Mouse (Mus musculus) forebrain, embryonic 12.5 days (tissue): Measurements from ENCODE around the gene Taf1b. TPM values are rescaled to one million over a fixed set of nuclear protein-coding genes. Genes with fewer than 3 reads are reported as not detected.
"Not testable (repeated sequence)": the region's sequence is repeated elsewhere in the genome, so short reads cannot be mapped to it uniquely, and the experiment has no call there.

ENCODE experiments used
- ATAC-seq: fragments of 200-750 bp; cut with Nextera tagmentation; 2 replicates; pipeline ENCODE4 v1.8.0; 2017; ENCODE audit warnings: moderate TSS enrichment; ENCODE audit not compliant: low FRiP score
- H3K27ac ChIP-seq: fragments of 300-500 bp; sonication (generic); 2 replicates; pipeline ENCODE4 v1.5.1; 2016; ENCODE audit warnings: mild to moderate bottlenecking
- H3K27me3 ChIP-seq: fragments of 300-500 bp; sonication (generic); 2 replicates; pipeline ENCODE4 v1.6.1; 2016; ENCODE audit warnings: mild to moderate bottlenecking
- H3K36me3 ChIP-seq: fragments of 300-500 bp; sonication (generic); replicated peaks from 2 replicates; pipeline ENCODE4 v1.6.1; 2016; ENCODE audit warnings: mild to moderate bottlenecking
- H3K4me1 ChIP-seq: fragments of 300-500 bp; sonication (generic); 2 replicates; pipeline ENCODE4 v1.6.1; 2016
- H3K4me2 ChIP-seq: fragments of 300-500 bp; sonication (generic); 2 replicates; pipeline ENCODE4 v1.6.1; 2016; ENCODE audit warnings: mild to moderate bottlenecking, moderate library complexity
- H3K4me3 ChIP-seq: fragments of 300-500 bp; sonication (generic); replicated peaks from 2 replicates; pipeline ENCODE4 v1.5.1; 2016; ENCODE audit warnings: mild to moderate bottlenecking
- H3K9ac ChIP-seq: fragments of 300-500 bp; sonication (generic); 2 replicates; pipeline ENCODE4 v1.6.1; 2016; ENCODE audit warnings: mild to moderate bottlenecking
- H3K9me3 ChIP-seq: fragments of 300-500 bp; sonication (generic); 2 replicates; pipeline ENCODE4 v1.6.1; 2016
- WGBS: fragments of 180-500 bp; shearing (Covaris S2); methylation state at CpG from one replicate; pipeline ENCODE4 v1.1.7; 2016; 5-methylcytosine and 5-hydroxymethylcytosine counted together
- polyA plus RNA-seq: library from polyadenylated mRNA; unstranded; fragments of >200 nt; fragmentation: Nextera tagmentation; extraction: Ambion mirVana; gene quantifications from 2 replicates; pipeline ENCODE4 v1.2.1, GENCODE M21; 2016

Gene Taf1b
- 34.5 and 34.6 TPM in 2 replicates for polyA plus RNA-seq

- Histone ChIP-seq H3K9me3 (no peaks in the 10 kb centered on the region), H3K4me2 (peak within 1 kb of the TSS; percentile 55), H3K27ac (0 out of 2 replicates have a peak within 1 kb of the TSS, but pooled peaks have one; percentile 26), H3K27me3 (no peaks in the 10 kb centered on the region), H3K36me3 (no peaks in the 10 kb centered on the region), H3K4me1 (no peaks in the 10 kb centered on the region), H3K4me3 (peak within 1 kb of the TSS; percentile 67), H3K9ac (peak within 1 kb of the TSS; percentile 63)
- 10% methylated on average over 31 of the region's 31 CpGs for whole genome bisulfite sequencing
- peak; percentile 89 for ATAC-seq
These were observed at the start of gene Taf1b for GRCm38 (mm10) chr12:24498150-24498840. Gene Taf1b, plus strand, starts transcription at chr12:24498359.

DNA sequence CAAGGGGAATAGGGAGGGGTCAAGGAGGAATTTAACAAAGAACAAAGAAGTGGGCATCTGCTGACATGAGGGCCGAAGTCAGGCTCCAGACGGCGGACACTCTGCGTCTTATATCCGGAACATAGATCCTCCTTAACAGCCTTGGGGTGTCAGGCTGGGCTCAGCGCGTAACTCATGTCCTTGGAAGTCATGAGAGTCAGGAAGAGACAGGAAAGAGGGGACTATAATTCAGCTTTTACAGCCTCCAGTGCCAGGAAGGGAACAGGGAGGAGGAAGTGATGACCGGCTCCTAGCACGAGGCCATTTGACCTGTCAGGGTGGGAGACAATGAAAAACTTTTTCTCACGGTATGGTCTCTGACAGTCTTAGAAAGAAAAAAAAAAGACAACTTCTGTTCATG is 37.8 kb upstream of the Taf1b start:
- WGBS = 93% methylated on average over 10 of the region's 10 CpGs

DNA sequence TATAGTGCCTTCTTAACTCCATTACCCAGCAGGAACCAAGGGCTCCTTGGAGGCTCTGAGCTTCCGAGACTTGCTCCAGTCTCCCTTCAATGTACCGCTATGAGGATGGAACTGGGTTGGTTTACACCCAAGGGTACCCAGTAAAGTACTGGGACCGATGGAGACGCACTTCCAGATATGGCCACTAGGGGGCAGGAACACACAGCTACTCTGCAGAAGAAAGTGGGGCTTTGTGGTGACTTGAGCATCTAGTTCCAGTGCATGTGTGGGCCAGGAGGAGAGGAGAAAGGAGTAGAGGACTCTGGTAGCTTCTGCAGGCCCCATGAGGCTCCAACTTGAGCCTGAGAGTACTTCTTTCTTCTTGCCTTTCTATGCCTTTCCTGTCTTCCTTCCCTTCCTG is 36.0 kb upstream of the Taf1b start:
- WGBS = 41% methylated on average over 4 of the region's 4 CpGs
- H3K4me2 ChIP-seq, ATAC-seq, H3K4me1 ChIP-seq, H3K9ac ChIP-seq, H3K4me3 ChIP-seq, H3K27ac ChIP-seq, H3K27me3 ChIP-seq, H3K36me3 ChIP-seq, H3K9me3 ChIP-seq: not testable (repeated sequence)

More for the DNA sequence above, 37.8 kb upstream of the Taf1b start:
- Histone ChIP-seq H3K9me3 (no peaks in the 10 kb centered on the region), H3K27ac (no peak overlapping the region), H3K27me3 (no peaks in the 10 kb centered on the region), H3K4me2 (no peak overlapping the region), H3K4me3 (no peak overlapping the region), H3K4me1 (no peaks in the 10 kb centered on the region), H3K9ac (no peak overlapping the region), H3K36me3 (no peaks in the 10 kb centered on the region)
- no peak for ATAC-seq

GRCm38 (mm10) chr12:24463490-24463889 is 34.7 kb upstream of the Taf1b start:
- not testable (repeated sequence) for H3K9me3 ChIP-seq, H3K4me3 ChIP-seq, H3K27ac ChIP-seq, H3K27me3 ChIP-seq, H3K4me1 ChIP-seq, H3K36me3 ChIP-seq, H3K4me2 ChIP-seq, H3K9ac ChIP-seq, ATAC-seq
- WGBS = 92% methylated on average over 6 of the region's 6 CpGs

GRCm38 (mm10) chr12:24468966-24469365 is 29.2 kb upstream of the Taf1b start:
- no peaks in the 10 kb centered on the region for H3K9me3 ChIP-seq
- no peaks in the 10 kb centered on the region for H3K36me3 ChIP-seq
- H3K9ac ChIP-seq = no peak overlapping the region
- no peaks in the 10 kb centered on the region for H3K27me3 ChIP-seq
- no peak overlapping the region for H3K4me2 ChIP-seq
- H3K4me1 ChIP-seq = no peaks in the 10 kb centered on the region
- no peak overlapping the region for H3K4me3 ChIP-seq
- ATAC-seq = no peak
- H3K27ac ChIP-seq = no peak overlapping the region
- 85% methylated on average over 2 of the region's 2 CpGs for WGBS

DNA sequence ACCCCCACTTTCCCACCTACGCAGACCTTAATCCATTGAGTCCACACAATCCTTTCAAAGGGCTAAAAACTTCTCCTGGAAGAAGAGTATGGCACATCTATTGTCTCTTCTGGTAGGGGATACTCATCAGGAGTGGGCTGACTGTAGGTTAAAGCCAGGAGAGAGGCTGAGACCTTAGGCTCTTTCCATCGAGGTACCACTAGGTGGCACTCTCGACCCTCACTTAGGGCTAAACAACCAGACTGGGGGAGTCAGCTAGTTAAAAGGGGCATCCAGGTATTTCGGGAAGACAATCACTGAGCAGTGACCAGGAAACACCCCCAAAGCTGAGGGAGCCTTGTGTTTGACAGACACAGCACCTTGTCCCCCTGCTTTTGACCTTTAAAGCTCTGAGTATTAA is 27.2 kb upstream of the Taf1b start:
- Histone ChIP-seq H3K36me3 (no peaks in the 10 kb centered on the region), H3K4me2 (no peak overlapping the region), H3K9me3 (no peaks in the 10 kb centered on the region), H3K27me3 (no peaks in the 10 kb centered on the region), H3K4me3 (no peak overlapping the region), H3K4me1 (no peaks in the 10 kb centered on the region), H3K9ac (no peak overlapping the region), H3K27ac (no peak overlapping the region)
- ATAC-seq = no peak
- 21% methylated on average over 4 of the region's 4 CpGs for WGBS

DNA sequence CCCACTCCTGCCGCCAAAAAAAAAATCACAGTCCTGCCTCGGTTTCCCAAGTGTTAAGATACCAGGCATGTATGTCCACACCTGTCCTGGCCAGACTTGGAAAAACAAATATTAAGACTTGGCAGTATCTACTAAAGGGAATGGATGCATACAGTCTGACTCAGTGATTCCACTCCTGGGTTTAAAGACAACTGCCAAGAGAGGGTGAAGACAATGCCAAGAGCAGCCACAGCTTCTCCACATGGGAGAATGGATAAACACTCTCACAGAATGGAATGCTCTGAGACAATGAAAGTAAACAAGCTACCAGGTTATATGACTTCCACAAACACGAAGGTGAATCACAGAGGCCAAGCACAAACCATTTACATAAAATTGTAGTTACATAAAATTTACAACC is 24.9 kb upstream of the Taf1b start:
- no peaks in the 10 kb centered on the region for H3K36me3 ChIP-seq
- H3K4me1 ChIP-seq = no peaks in the 10 kb centered on the region
- H3K27ac ChIP-seq = no peak overlapping the region
- no peaks in the 10 kb centered on the region for H3K27me3 ChIP-seq
- H3K4me2 ChIP-seq = no peak overlapping the region
- H3K4me3 ChIP-seq = no peak overlapping the region
- no peak for ATAC-seq
- H3K9ac ChIP-seq = no peak overlapping the region
- 78% methylated on average over 3 of the region's 3 CpGs for WGBS
- no peaks in the 10 kb centered on the region for H3K9me3 ChIP-seq

DNA sequence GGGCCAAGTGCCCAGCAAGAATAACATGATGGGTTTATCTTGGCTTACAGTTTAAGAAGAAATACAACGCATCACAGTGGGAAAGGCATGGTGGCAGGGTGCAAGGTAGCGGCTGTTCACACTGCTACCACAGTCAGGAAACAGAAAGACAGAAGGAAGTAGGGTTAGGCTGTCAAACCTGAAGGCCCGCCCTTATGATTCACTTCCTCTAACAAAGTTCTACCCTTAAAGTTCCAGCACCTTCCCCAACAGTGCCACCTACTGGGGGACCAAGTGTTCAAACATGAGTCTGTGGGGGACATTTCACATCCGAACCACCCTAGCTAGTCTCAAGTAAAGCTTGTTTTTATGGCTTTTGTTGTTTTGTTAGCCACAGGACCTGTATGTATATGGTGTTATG is 13.2 kb upstream of the Taf1b start:
- H3K4me3 ChIP-seq = no peak overlapping the region
- no peak overlapping the region for H3K27ac ChIP-seq
- no peaks in the 10 kb centered on the region for H3K4me1 ChIP-seq
- H3K36me3 ChIP-seq = no peaks in the 10 kb centered on the region
- WGBS = 93% methylated on average over 4 of the region's 4 CpGs
- H3K27me3 ChIP-seq = no peaks in the 10 kb centered on the region
- no peaks in the 10 kb centered on the region for H3K9me3 ChIP-seq
- H3K4me2 ChIP-seq = no peak overlapping the region
- H3K9ac ChIP-seq = no peak overlapping the region
- ATAC-seq = no peak

DNA sequence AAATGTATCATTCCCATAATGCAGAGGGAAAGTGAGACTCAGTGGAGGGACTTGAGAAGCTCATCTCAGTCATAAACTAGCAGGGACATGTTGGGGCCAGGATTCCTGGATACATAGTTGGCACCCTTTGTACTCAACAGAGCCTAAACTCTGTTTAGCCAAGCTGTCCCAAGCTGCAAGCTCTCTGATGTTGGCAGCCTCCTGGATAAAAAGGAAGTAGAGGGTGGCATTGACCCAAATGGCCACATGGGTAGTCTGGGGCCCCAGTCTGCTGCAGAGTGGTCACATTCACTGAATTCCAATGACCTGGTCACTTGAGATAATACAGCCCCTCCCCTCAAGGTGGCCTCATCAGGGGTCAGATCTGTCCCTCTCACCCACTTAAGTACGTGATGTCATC is 11.3 kb upstream of the Taf1b start:
- no peaks in the 10 kb centered on the region for H3K36me3 ChIP-seq
- no peak overlapping the region for H3K27ac ChIP-seq
- no peaks in the 10 kb centered on the region for H3K9me3 ChIP-seq
- no peak overlapping the region for H3K4me3 ChIP-seq
- H3K4me1 ChIP-seq = no peaks in the 10 kb centered on the region
- H3K27me3 ChIP-seq = no peaks in the 10 kb centered on the region
- no peak overlapping the region for H3K9ac ChIP-seq
- H3K4me2 ChIP-seq = no peak overlapping the region
- 91% methylated on average over 1 of the region's 1 CpGs for WGBS
- ATAC-seq = no peak

DNA sequence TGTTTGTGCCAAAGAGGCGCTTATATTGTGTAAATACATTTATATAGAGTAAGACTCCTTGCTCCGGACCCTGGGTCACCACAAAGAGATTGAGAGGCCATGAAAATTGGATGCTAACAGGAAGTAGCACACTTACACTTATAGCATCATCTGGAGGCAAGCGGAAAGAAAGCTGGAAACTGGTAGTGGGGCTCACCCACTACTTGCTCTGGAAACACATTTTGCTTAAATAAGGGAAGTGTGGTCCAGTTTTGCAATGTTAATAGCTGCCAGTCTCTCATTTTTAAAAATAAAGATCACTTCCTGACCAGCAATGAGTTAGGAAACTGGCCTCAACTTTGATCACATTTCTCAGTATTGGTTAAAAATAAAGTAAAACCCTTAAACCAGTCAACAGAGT is 5.7 kb upstream of the Taf1b start:
- H3K4me2 ChIP-seq, ATAC-seq, H3K27ac ChIP-seq, H3K9me3 ChIP-seq, H3K4me1 ChIP-seq, H3K4me3 ChIP-seq, H3K27me3 ChIP-seq, H3K36me3 ChIP-seq, H3K9ac ChIP-seq: not testable (repeated sequence)
- WGBS = 89% methylated on average over 3 of the region's 3 CpGs

GRCm38 (mm10) chr12:24493011-24493410 is 5.1 kb upstream of the Taf1b start:
- ATAC-seq = no peak

GRCm38 (mm10) chr12:24493412-24493811 is 4.7 kb upstream of the Taf1b start:
- Histone ChIP-seq H3K36me3 (no peaks in the 10 kb centered on the region), H3K4me1 (no peaks in the 10 kb centered on the region), H3K27me3 (no peaks in the 10 kb centered on the region), H3K27ac (no peak overlapping the region), H3K4me3 (no peak overlapping the region; the same call in 1 of the 2 replicates), H3K9ac (no peak overlapping the region), H3K4me2 (peak overlapping the region; percentile 33), H3K9me3 (no peaks in the 10 kb centered on the region)
- ATAC-seq = no peak
- WGBS = 53% methylated on average over 30 of the region's 30 CpGs

More at GRCm38 (mm10) chr12:24493011-24493410, 5.1 kb upstream of the Taf1b start:
- H3K36me3 ChIP-seq = no peaks in the 10 kb centered on the region
- peak overlapping the region; percentile 33 for H3K4me2 ChIP-seq
- H3K4me1 ChIP-seq = no peaks in the 10 kb centered on the region
- H3K4me3 ChIP-seq = no peak overlapping the region
- 63% methylated on average over 9 of the region's 9 CpGs for WGBS
- H3K27me3 ChIP-seq = no peaks in the 10 kb centered on the region
- no peak overlapping the region for H3K27ac ChIP-seq
- H3K9ac ChIP-seq = no peak overlapping the region
- H3K9me3 ChIP-seq = no peaks in the 10 kb centered on the region

DNA sequence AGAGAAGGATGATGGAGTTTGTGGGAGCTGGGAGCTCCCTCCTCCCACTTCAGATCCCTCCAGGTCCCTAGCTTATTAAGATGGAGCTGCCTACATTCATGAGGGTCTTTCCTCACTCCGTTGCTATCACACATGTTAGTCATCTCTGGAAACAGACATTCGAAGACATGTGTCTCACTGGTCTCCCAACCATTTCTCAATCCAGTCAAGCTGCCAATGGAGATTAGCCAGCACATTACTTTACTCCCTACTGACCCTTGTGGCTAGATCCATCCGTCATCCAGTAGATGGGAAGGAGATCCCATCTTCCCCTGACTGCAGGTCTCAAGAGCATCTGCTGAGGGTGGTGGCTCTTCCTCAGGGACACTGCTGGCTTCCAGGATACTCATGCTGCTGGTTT is 3.4 kb upstream of the Taf1b start:
- 90% methylated on average over 2 of the region's 3 CpGs for WGBS
- not testable (repeated sequence) for H3K4me1 ChIP-seq, H3K27me3 ChIP-seq, H3K27ac ChIP-seq, H3K9ac ChIP-seq, H3K9me3 ChIP-seq, H3K4me2 ChIP-seq, ATAC-seq, H3K36me3 ChIP-seq, H3K4me3 ChIP-seq
